Mouse (Mus musculus) embryo, embryonic 10.5 days (tissue): ENCODE data around the gene Gpr83.

ENCODE experiments used
- DNase-seq: peaks from one replicate; pipeline ENCODE4 v3.0.0-alpha.2; 2015; ENCODE audit warnings: low spot score

Gpr83 gene

DNA sequence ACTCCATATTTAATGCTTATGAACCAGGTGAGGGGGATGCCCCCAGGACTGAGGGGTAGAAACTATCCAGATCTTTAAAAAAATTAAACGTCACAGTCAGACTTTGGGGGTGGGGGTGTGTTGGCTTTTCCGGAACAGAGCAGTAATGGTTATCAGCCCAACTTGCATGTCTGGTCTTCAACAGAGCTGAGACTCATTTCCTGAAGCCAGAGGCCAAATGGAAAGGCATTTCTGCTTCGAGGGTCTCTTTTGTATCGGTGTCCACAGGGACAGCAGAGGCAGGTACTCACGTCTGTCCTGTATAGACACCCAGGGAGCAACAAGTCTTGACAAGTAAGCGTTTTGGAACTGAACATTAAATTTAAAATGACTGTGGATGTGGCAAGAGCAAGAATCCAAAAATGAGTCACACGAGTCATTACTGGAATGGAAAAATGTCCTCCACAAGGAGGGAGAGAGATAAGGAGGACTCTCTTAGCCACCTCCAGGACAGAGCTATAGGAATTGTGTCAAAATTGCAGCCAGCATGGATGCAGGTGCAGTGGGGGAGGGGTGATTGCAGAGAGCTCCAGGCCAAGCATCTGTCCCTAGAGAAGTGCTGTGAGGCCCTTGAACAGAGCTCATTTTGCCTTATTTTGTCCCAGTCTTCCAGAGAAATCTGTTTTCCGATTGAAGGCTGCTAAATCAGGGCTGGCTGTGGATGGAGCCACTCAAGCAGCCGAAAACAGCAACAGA is 44.9 kb downstream of the Gpr83 start:
- no peak for DNase-seq

GRCm38 (mm10) chr9:14905956-14906355 is 45.9 kb downstream of the Gpr83 start:
- no peak for DNase-seq

DNA sequence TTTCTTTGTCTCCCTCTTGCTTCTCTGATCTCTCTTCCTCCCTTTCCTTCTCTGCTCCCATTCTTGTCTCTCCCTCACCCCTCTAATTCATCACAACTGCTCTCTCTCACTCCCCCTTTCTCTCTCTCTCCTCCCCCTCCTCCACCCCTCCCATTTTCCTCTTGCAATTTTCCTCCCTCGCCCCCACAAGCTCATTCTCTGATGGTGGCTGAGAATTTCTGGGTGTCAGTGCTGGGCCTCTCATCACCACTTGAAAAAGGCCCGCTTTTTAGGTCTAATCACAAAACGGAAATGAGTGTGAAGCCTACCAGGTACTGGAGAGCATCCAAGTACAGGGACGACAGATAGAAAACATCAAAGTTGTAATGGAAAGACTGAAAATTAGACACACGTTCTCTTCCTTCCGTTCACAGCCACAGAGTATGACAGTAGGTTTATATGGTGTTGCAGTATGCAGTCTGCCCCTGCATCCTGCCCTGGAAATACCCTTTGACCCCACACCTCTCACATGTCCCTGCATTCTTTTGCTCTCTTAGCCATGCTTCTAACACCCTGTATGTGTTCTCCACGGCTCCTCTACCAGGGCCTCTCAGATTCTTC is 47.9 kb downstream of the Gpr83 start:
- DNase-seq: no peak

GRCm38 (mm10) chr9:14909981-14910380 is 50.0 kb downstream of the Gpr83 start:
- peak; percentile 15 for DNase-seq

- no peak for DNase-seq
Measured at GRCm38 (mm10) chr9:14912037-14912436, 52.0 kb downstream of the Gpr83 start.

DNA sequence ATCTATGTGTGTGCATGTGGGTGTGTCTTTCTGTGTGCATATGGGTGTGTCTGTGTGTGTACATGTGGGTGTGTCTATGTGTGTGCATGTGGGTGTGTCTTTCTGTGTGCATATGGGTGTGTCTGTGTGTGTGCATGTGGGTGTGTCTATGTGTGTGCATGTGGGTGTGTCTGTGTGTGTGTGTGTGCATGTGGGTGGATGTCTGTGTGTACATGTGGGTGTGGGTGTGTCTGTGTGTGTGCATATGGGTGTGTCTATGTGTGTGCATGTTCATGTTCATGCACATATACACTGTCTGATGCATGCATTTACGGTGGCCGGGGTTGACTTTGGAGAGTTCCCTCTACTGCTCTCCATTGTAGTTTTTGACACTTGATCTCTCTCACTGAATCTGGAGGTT is 57.7 kb downstream of the Gpr83 start:
- no peak for DNase-seq

GRCm38 (mm10) chr9:14918825-14919668 is 59.0 kb downstream of the Gpr83 start:
- DNase-seq: no peak
